Mouse (Mus musculus) v-Abl transformed pro-B cells (cell line): ENCODE results near the gene Zfp961.
"Not testable (repeated sequence)": the region's sequence is repeated elsewhere in the genome, so short reads cannot be mapped to it uniquely, and the experiment has no call there.

Experiments
- in situ Hi-C, 2 experiments: fragments of 400-800 bp; cut with MboI; formaldehyde crosslinking; loops; one replicate each; pipeline ENCODE4 v1.15.1; 2025; ENCODE audit not compliant: unreplicated experiment in 2 of 2

Zfp961 gene

DNA sequence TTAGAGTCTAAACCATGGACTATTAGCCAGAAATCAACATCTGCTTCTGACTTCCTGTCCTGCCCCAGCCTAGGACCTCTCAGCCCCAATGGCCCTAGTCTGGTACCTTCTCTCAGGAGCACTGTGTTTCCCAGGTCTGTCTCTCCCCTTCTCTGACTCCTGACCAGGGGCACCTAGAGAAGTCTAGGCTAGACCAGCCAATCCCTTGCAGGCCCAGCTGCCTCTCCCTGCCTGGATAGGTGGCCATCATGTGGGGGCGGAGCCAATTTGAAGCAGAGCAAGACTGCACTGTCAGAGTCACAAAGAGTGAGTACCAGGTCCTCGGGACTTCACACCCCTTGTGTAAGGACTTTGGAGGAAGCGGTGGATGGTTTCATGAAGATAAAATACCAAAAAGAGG, 58.6 kb downstream of the Zfp961 start, which contains the start of gene Cyp4f18:
Gene Cyp4f18 (minus strand): TSS at position 154 of the 400 bp plus-strand sequence.
- in situ Hi-C loops, result no loop called here

GRCm38 (mm10) chr8:72013506-72014228, 62.8 kb downstream of the Zfp961 start:
- in situ Hi-C loops, result not testable (repeated sequence)

GRCm38 (mm10) chr8:72017339-72017738, 66.5 kb downstream of the Zfp961 start:
- in situ Hi-C loops, result loop anchor here in 1 of 2 experiments (5.0 kb wide), 1 partner anchor 50 kb away; no protein-coding TSS in a partner anchor

DNA sequence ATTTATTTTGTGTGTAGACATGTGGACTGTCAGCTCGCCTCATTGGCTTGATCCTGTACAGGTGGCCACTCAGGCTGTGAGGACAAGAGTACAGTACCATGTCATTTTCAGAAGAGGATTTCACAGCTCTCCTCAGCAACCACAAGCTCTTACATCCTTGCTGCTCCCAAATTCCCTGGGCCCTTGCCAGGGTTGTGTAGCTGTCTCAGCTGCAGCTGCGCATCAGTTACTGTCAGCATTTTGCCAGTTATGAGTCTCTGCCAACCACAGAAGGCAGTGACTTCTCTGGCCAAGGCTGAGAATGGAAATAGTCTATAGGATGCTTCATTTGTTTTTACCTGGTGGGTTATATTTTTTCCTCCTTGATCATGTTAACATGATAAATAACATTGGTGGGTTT, 67.3 kb downstream of the Zfp961 start:
- in situ Hi-C loops, result loop anchor here in 1 of 2 experiments (5.0 kb wide), 1 partner anchor 49 kb away; no protein-coding TSS in a partner anchor

GRCm38 (mm10) chr8:72019022-72019421, 68.2 kb downstream of the Zfp961 start:
- in situ Hi-C loops, result loop anchor here in 1 of 2 experiments (5.0 kb wide), 1 partner anchor 48 kb away; no protein-coding TSS in a partner anchor

DNA sequence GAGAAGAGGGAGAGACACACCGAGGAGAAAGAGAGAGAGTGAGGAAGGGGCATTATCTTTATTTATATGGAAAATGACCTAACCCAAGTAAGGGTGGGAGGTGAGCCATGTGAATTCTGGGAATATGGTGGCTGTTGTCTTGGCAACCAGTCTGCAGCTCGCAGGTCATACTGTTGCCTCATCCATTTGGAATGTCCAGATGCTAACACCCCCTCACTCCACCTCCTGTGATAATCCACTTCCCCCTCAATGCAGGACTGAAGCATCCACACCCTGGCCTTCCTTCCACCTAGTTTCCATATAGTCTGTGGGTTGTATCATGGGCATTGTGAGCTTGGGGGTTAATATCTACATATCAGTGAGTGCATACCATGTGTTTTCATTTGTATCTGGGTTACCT, 69.0 kb downstream of the Zfp961 start:
- in situ Hi-C loops, result loop anchor here in 1 of 2 experiments (5.0 kb wide), 2 partner anchors 47 to 268 kb away; no protein-coding TSS in a partner anchor

DNA sequence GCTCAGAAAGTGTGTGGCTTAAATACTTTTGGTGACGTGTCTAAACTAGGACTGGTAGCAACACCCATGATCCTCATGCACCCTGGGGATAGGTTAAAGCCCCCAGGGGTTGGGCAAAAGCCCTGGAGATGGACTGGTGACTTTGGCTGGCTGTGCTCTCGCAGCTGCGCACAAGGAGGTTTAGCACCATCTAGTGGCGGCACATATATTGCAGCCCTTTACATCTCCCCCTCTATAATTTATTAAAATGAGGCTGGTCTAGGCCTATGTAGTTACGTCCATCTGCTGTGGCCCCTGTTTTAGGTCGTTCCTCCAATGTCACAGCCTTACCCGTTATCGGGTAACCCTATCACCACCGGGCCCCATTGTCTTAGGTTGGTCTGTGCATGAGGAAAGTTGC, 74.0 kb downstream of the Zfp961 start:
- in situ Hi-C loops, result loop anchor here in 1 of 2 experiments (5.0 kb wide), 1 partner anchor 273 kb away; no protein-coding TSS in a partner anchor

GRCm38 (mm10) chr8:72032926-72033325, 82.1 kb downstream of the Zfp961 start:
- in situ Hi-C loops, result not testable (repeated sequence)

DNA sequence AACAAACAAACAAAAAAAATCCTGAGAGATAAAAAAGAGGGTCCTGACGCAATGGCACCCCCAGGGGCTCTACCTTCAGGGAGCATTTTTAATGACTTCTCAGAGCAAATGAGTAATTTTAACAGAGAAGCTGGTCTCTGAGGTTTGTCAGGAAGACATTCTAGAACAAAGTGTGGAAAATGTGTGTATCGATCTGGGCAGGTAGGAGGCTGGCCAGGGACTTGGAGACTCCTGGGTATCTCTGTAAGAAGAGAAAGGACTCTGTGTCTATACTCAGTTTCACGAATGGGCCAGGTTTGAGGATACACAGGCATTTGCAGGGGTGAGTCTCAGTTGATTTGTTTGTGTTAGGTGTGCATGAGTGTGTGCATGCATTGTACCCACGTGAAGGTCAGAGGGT, 90.1 kb downstream of the Zfp961 start, which contains the start of gene Olfr372:
Gene Olfr372 (plus strand): TSS at position 301 of the 400 bp plus-strand sequence.
- in situ Hi-C loops, result loop anchor here (10.0 kb wide), 1 partner anchor 94 kb away; the partner anchor contains the start of gene Tpm4 (in 2 of the 2)

GRCm38 (mm10) chr8:72042493-72042892, 91.7 kb downstream of the Zfp961 start:
- in situ Hi-C loops, result loop anchor here (10.0 kb wide), 1 partner anchor 92 kb away; the partner anchor contains the start of gene Tpm4 (in 2 of the 2)
